Mouse (Mus musculus) embryonic fibroblast, embryonic 13.5 days (primary cell): Measurements from ENCODE around the gene Fscb.

Experiments used
- CTCF ChIP-seq: IDR thresholded peaks from 2 replicates; pipeline ENCODE4 v1.5.1; 2011; ENCODE audit warnings: mild to moderate bottlenecking, control low read depth, low read length, moderate library complexity, borderline replicate concordance; ENCODE audit not compliant: insufficient read depth
- POLR2A ChIP-seq: IDR thresholded peaks from 2 replicates; pipeline ENCODE4 v1.6.1; 2011; ENCODE audit warnings: low read depth, mild to moderate bottlenecking, control low read depth, low read length, moderate library complexity

DNA sequence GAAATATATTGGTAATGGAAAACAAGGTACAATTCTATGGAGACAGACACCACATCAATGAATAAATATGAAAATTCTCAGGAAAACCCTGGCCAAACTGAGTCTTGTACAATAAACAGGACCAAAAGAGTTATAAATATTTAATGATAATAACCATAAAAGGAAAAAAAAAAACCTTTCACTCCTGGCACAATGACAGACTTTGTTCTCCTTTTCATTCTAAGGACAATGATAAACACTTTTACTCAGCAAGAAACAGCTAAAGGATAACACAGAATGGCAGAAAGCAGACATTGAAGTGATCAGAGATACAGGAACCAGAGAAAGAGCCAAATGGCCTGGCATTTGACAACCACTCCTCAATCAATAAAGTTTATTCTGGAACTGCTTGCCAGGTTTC, 19.3 kb downstream of the Fscb start:
- no peak for TF ChIP-seq CTCF
- TF ChIP-seq POLR2A: no peak
